Mouse (Mus musculus) liver, adult 2 months (tissue): Measurements from ENCODE around the gene Tssc4. TPM values are rescaled to one million over a fixed set of nuclear protein-coding genes. Genes with fewer than 3 reads are reported as not detected.
A peak's percentile ranks its signal among the peaks of the same experiment; 100 is the strongest.

Experiments used
- DNase-seq: peaks from one replicate; pipeline ENCODE4 v3.0.0-alpha.2; 2011; ENCODE audit warnings: low read depth, low spot score; ENCODE audit errors: extremely low read depth
- H3K27ac ChIP-seq: fragments of 200-500 bp; replicated peaks from 2 replicates; pipeline ENCODE4 v1.5.1; 2012; ENCODE audit warnings: low read depth, mild to moderate bottlenecking, control low read depth, inconsistent platforms, low read length; ENCODE audit not compliant: insufficient read depth
- H3K27me3 ChIP-seq: fragments of 200-500 bp; 2 replicates; pipeline ENCODE4 v1.6.1; 2012; ENCODE audit warnings: mild to moderate bottlenecking, moderate library complexity, low read length, inconsistent platforms; ENCODE audit not compliant: control insufficient read depth, insufficient read depth
- H3K36me3 ChIP-seq: fragments of 200-500 bp; 2 replicates; pipeline ENCODE4 v1.6.1; 2012; ENCODE audit warnings: low read length, inconsistent platforms; ENCODE audit not compliant: control insufficient read depth, insufficient read depth
- H3K4me1 ChIP-seq: fragments of 200-500 bp; 2 replicates; pipeline ENCODE4 v1.6.1; 2011; ENCODE audit warnings: low read length; ENCODE audit not compliant: control insufficient read depth, insufficient read depth
- H3K4me3 ChIP-seq: fragments of 200-500 bp; 2 replicates; pipeline ENCODE4 v1.5.1; 2011; ENCODE audit warnings: low read depth, mild to moderate bottlenecking, control low read depth, low read length, moderate library complexity; ENCODE audit not compliant: insufficient read depth
- H3K79me2 ChIP-seq: fragments of 200-500 bp; 2 replicates; pipeline ENCODE4 v1.6.1; 2012; ENCODE audit warnings: inconsistent platforms, mild to moderate bottlenecking, low read length, moderate library complexity; ENCODE audit not compliant: control insufficient read depth, insufficient read depth
- H3K9ac ChIP-seq: fragments of 200-500 bp; 2 replicates; pipeline ENCODE4 v1.6.1; 2012; ENCODE audit warnings: low read depth, mild to moderate bottlenecking, control low read depth, inconsistent platforms, low read length
- CTCF ChIP-seq: fragments of 200-500 bp; IDR thresholded peaks from 2 replicates; pipeline ENCODE4 v1.5.1; 2011; ENCODE audit warnings: low read depth, low read length, control low read depth
- POLR2A ChIP-seq: fragments of 200-500 bp; IDR thresholded peaks from 2 replicates; pipeline ENCODE4 v1.6.1; 2011; ENCODE audit warnings: low read length, control low read depth; ENCODE audit not compliant: insufficient read depth; ENCODE audit errors: extremely low read depth
- WGBS: fragments of 180-500 bp; shearing (Covaris S2); methylation state at CpG from one replicate; pipeline ENCODE4 v1.1.7; 2018; 5-methylcytosine and 5-hydroxymethylcytosine counted together
- polyA plus RNA-seq: library from polyadenylated mRNA; depleted of rRNA; stranded (reverse); fragments of >200 nt; gene quantifications from 2 replicates; pipeline ENCODE4 v1.2.3, GENCODE M21; 2012
- total RNA-seq: library from RNA; depleted of rRNA; stranded (reverse); fragments of >200 nt; gene quantifications from 2 replicates; pipeline ENCODE4 v1.2.3, GENCODE M21; 2014

Tssc4 gene
- total and polyA plus RNA-seq, 2 experiments = 11.9 to 47.7 TPM

DNA sequence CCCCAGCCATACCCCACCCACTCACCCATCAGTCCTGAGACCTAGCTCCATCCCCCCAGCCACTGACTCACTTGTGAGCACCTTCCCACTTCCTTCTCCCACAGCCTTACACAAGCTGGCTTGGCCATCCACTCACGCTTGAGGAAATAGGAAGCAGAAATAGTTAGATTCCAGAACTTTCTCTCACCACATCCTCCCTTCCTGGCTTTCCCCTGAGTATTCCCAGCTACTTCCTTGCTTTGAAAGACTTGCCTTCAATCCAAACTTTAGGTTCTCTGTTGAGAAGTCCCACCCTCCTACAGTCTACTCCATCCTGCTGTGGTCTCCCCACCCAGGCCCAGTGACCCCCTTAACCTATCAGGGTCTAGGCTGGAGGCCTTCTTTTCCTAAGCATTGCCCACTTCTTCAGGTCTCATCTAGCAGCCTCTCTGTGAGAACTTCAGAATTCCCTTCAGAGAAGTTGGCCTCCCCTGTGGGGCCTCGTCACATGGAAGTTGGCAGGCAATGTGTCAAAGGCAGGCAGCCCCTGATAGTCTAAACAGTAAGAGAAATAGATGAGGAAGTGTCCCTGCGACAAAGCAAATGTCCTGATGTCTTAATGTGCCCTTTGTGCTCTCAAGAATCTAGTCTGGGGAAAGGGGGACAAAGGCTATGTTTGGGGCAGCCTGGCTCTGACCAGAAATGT is 27.8 kb upstream of the Tssc4 start:
- no peaks in the 10 kb centered on the region for H3K79me2 ChIP-seq
- no peak for TF ChIP-seq POLR2A
- no peak for TF ChIP-seq CTCF
- 39% methylated on average over 3 of the region's 3 CpGs for WGBS
- no peak overlapping the region for H3K9ac ChIP-seq
- DNase-seq = no peak
- no peaks in the 10 kb centered on the region for H3K36me3 ChIP-seq
- no peaks in the 10 kb centered on the region for H3K27me3 ChIP-seq
- H3K4me3 ChIP-seq = no peak overlapping the region
- H3K4me1 ChIP-seq = peaks cover 14% of the 10 kb centered on the region
- H3K27ac ChIP-seq = peak overlapping the region; percentile 35

DNA sequence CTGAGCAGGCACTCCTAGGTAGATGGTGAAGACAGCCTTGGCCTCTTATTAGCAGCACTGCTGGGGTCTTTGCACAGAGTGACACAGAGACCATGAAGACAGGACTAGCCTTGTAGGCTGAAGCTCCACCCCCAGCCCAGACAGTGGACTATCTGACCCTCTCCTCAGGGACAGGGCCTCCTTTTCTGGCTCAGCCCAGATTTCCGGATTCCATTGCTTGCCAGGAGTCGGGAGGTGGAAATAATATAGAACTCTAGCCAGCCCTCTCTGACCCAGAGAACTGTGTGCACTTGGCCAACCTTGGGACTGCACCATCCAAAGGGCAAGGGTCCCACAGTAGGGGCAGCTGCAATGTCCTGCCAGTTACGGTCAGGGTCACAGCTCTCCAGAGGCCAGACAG is 27.0 kb upstream of the Tssc4 start:
- Histone ChIP-seq H3K9ac (no peak overlapping the region), H3K4me1 (peaks cover 18% of the 10 kb centered on the region), H3K36me3 (no peaks in the 10 kb centered on the region), H3K4me3 (no peak overlapping the region), H3K27me3 (no peaks in the 10 kb centered on the region), H3K27ac (peak overlapping the region; percentile 35), H3K79me2 (no peaks in the 10 kb centered on the region)
- WGBS = 7% methylated on average over 3 of the region's 3 CpGs
- TF ChIP-seq POLR2A = no peak
- no peak for TF ChIP-seq CTCF
- peak; percentile 95 for DNase-seq

DNA sequence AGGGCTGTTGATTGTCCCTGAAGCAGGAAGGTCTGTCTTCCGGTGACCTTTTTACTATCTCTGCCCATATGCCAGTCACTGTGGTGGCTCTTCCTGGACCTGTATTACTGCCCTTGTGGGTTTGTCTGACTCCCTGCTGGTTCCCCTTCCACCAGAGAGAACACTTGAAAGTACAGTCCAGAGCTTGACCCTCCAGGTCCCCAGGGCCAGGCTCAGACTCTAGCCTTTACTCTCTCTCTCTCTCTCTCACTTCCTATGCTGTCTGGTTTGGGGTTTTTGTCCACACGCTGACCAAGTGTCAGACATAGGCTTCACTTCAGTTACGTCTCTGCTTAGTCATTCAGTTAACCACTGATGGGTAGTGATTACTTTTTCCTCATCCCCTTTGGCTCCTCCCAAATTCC is 26.1 kb upstream of the Tssc4 start:
- Histone ChIP-seq H3K27me3 (no peaks in the 10 kb centered on the region), H3K4me1 (peaks cover 18% of the 10 kb centered on the region), H3K79me2 (no peaks in the 10 kb centered on the region), H3K36me3 (no peaks in the 10 kb centered on the region), H3K4me3 (no peak overlapping the region), H3K27ac (peak overlapping the region; percentile 35), H3K9ac (no peak overlapping the region)
- 79% methylated on average over 3 of the region's 3 CpGs for WGBS
- DNase-seq = no peak
- TF ChIP-seq CTCF (no peak), POLR2A (no peak)

DNA sequence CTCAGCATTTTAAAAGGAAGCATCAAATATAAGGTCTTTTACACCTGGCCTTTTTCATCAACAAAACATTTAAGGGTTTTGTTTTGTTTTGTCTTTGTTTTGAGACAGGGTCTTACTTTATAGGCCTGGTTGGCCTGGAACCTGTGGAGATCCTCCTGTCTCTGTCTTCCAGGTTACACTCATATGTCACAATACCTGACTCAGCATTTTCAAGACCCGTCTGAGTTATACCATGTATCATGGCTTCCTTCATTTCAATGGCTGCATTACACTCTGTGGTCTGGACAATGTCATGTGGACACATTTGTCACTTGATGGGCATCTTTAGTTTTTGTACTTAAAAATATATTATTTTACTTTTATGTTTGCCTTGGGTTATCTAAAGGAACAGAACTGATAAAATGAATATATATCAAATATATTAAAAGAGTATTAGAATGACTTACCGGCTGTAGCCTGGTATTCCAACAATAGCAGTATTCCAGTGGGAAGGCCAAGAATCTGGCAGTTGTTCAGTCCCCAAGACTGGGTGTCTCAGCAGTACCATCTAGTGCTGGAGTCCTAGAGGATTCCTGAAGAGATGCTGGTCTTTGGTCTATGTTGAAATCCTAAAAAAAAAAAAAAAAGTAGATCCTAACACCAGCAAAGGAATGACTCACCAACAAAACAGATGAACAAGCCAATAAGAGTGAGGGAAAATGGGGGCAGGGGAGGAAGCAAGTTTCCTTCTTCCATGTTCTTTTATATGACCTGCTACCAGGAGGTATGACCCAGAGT is 24.8 kb upstream of the Tssc4 start:
- H3K4me1 ChIP-seq = peaks cover 20% of the 10 kb centered on the region
- H3K36me3 ChIP-seq = no peaks in the 10 kb centered on the region
- H3K79me2 ChIP-seq = no peaks in the 10 kb centered on the region
- no peak overlapping the region for H3K27ac ChIP-seq
- WGBS = 89% methylated on average over 2 of the region's 2 CpGs
- no peak overlapping the region for H3K4me3 ChIP-seq
- DNase-seq = no peak
- H3K9ac ChIP-seq = no peak overlapping the region
- no peaks in the 10 kb centered on the region for H3K27me3 ChIP-seq
- no peak for TF ChIP-seq POLR2A
- TF ChIP-seq CTCF = no peak

DNA sequence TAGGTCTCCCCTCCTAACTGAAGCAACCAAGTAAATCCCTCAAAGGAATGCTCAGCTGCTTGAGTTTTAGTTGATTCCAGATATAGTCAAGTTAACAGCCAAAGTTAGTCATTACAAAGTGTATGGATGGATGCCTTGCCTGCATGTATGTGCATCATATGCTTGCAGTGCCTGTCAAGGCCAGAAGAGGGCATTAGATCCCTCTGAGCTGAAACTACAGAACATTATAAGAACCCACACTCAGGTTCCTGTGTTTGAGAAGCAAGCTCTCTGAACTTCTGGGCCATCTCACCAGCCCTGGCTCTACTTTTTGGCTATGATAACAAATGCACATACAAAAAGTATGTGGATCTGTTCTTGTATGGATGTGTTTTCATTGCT is 24.2 kb upstream of the Tssc4 start:
- no peak for TF ChIP-seq POLR2A
- TF ChIP-seq CTCF = no peak
- no peak for DNase-seq

DNA sequence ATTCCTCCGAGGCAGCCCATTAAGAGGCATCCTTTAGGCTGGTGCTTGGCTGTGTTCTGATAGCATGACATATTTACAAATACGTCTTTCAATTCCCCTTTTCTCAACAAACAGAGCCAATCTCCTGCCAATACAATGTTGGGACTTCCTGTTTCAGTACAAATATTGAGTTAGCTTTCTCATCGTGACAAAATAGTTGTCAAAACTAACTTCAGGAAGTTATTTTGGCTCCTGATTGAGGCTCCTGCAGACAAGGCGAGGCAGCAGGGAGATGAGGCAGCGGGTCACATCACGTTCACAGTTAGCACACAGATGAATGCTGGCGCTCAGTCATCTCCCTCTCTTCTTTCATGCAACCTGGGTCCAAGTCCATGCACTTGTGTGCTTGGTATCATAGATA is 22.7 kb upstream of the Tssc4 start:
- Histone ChIP-seq H3K27ac (no peak overlapping the region), H3K27me3 (no peaks in the 10 kb centered on the region), H3K36me3 (no peaks in the 10 kb centered on the region), H3K4me3 (no peak overlapping the region), H3K9ac (no peak overlapping the region), H3K4me1 (peaks cover 33% of the 10 kb centered on the region), H3K79me2 (no peaks in the 10 kb centered on the region)
- DNase-seq = no peak
- TF ChIP-seq POLR2A (no peak), CTCF (no peak)
- WGBS = 24% methylated on average over 7 of the region's 7 CpGs

More for the DNA sequence above, 24.2 kb upstream of the Tssc4 start:
- Histone ChIP-seq H3K4me1 (peaks cover 26% of the 10 kb centered on the region), H3K27ac (no peak overlapping the region), H3K4me3 (no peak overlapping the region), H3K79me2 (no peaks in the 10 kb centered on the region), H3K36me3 (no peaks in the 10 kb centered on the region), H3K27me3 (no peaks in the 10 kb centered on the region), H3K9ac (no peak overlapping the region)
